Comparison of ENCODE assay signal across 8 mouse cellular contexts in the genomic region with DNA sequence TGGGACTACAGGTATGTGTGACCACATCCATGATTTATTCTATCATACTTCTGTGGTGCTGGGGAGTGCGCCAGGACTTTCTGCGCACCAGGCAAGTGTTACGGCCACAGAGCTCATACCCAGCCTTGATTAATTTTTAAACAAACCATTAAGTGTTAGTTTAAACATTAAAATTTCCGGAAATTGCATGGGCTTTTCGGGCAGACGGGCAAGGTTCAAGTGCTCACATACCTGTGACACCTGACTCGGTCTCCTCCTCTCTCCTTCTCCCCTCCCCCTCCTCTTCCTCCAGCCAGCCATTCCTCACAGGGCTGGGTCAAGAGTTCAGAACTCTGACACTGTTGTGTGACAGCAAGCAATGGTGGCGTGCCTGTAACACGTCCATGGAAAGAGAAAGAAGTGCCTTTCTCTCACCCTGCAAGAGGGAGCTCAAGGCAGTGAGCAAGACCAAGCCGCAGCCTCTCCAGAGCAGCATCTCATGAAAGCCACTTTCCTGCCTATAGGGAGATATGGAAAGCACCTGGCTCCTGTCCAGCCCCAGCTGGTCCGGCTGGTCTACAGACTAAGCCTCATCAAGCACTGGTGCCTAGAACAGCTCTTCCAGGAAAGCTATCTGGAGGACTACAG. TPM values are rescaled to one million over a fixed set of nuclear protein-coding genes. Genes with fewer than 3 reads are reported as not detected.
DNase-seq lines count a peak whose midpoint lies in the region; ATAC-seq and TF ChIP-seq lines count a peak whose summit lies in the region.

No protein-coding gene starts in this region.

- TF ChIP-seq POLR2A in limb, embryonic 14.5 days (IDR thresholded peaks at IDR 0.05; ENCODE audit: borderline replicate concordance, extremely low read depth, insufficient read depth, insufficient read length) = no peak

- peaks cover 5% of the 10 kb centered on the region; the same call in 1 of the 2 replicates for H3K4me1 ChIP-seq in liver, embryonic 15.5 days (replicated peaks)
- no peaks in the 10 kb centered on the region for H3K4me1 ChIP-seq in liver, embryonic 11.5 days (replicated peaks; ENCODE audit: control insufficient read depth, insufficient read depth, low read length)
- peaks cover 6% of the 10 kb centered on the region; the same call in 1 of the 2 replicates for H3K4me1 ChIP-seq in limb, embryonic 14.5 days (ENCODE audit: control insufficient read depth, insufficient read depth, low read length)
- H3K4me1 ChIP-seq in stomach, embryonic 16.5 days (ENCODE audit: control insufficient read depth, insufficient read depth, low read length) = peaks cover 7% of the 10 kb centered on the region

- no peaks in the 10 kb centered on the region for H3K36me3 ChIP-seq in liver, embryonic 15.5 days (replicated peaks)
- H3K36me3 ChIP-seq in liver, embryonic 11.5 days (ENCODE audit: control insufficient read depth, insufficient read depth, low read length) = no peaks in the 10 kb centered on the region
- H3K36me3 ChIP-seq in limb, embryonic 14.5 days (ENCODE audit: control insufficient read depth, insufficient read depth, low read length) = no peaks in the 10 kb centered on the region
- no peaks in the 10 kb centered on the region for H3K36me3 ChIP-seq in stomach, embryonic 16.5 days (ENCODE audit: control insufficient read depth, insufficient read depth, low read length)

- no peak overlapping the region for H3K27ac ChIP-seq in liver, embryonic 15.5 days (replicated peaks)
- H3K27ac ChIP-seq in liver, embryonic 11.5 days (ENCODE audit: low read depth, low read length) = no peak overlapping the region
- no peak overlapping the region for H3K27ac ChIP-seq in limb, embryonic 14.5 days (replicated peaks; ENCODE audit: low read depth, low read length)
- peak overlapping the region; percentile 56 for H3K27ac ChIP-seq in stomach, embryonic 16.5 days (ENCODE audit: low read length)

- H3K27me3 ChIP-seq in liver, embryonic 15.5 days = peaks cover 6% of the 10 kb centered on the region; the same call in 1 of the 2 replicates
- H3K27me3 ChIP-seq in liver, embryonic 11.5 days (replicated peaks; ENCODE audit: control insufficient read depth, insufficient read depth, low read length) = no peaks in the 10 kb centered on the region
- no peaks in the 10 kb centered on the region for H3K27me3 ChIP-seq in limb, embryonic 14.5 days (ENCODE audit: control insufficient read depth, insufficient read depth, low read length)
- H3K27me3 ChIP-seq in stomach, embryonic 16.5 days (ENCODE audit: control insufficient read depth, insufficient read depth, low read length) = no peaks in the 10 kb centered on the region

- H3K4me2 ChIP-seq in liver, embryonic 15.5 days = peak overlapping the region; percentile 25
- H3K4me2 ChIP-seq in liver, embryonic 11.5 days = no peak overlapping the region
- H3K4me2 ChIP-seq in limb, embryonic 14.5 days (replicated peaks; ENCODE audit: low read depth, low read length, severe bottlenecking) = no peak overlapping the region
- H3K4me2 ChIP-seq in stomach, embryonic 16.5 days (ENCODE audit: low read depth, low read length) = peak overlapping the region; percentile 31

- H3K9me3 ChIP-seq in liver, embryonic 15.5 days (replicated peaks) = no peaks in the 10 kb centered on the region
- H3K9me3 ChIP-seq in liver, embryonic 11.5 days (ENCODE audit: control insufficient read depth, low read length) = no peaks in the 10 kb centered on the region
- no peaks in the 10 kb centered on the region for H3K9me3 ChIP-seq in limb, embryonic 14.5 days (ENCODE audit: control insufficient read depth, low read length)
- H3K9me3 ChIP-seq in stomach, embryonic 16.5 days (replicated peaks; ENCODE audit: control insufficient read depth, low read length) = peaks cover 4% of the 10 kb centered on the region; the same call in 1 of the 2 replicates

- no peak overlapping the region for H3K9ac ChIP-seq in liver, embryonic 15.5 days
- H3K9ac ChIP-seq in liver, embryonic 11.5 days (ENCODE audit: low read depth, low read length) = no peak overlapping the region
- H3K9ac ChIP-seq in limb, embryonic 14.5 days (ENCODE audit: low read depth, low read length, severe bottlenecking) = no peak overlapping the region
- no peak overlapping the region for H3K9ac ChIP-seq in stomach, embryonic 16.5 days (ENCODE audit: low read length)

- no peak overlapping the region for H3K4me3 ChIP-seq in liver, embryonic 15.5 days (replicated peaks)
- no peak overlapping the region for H3K4me3 ChIP-seq in liver, embryonic 11.5 days (ENCODE audit: low read depth, low read length)
- no peak overlapping the region for H3K4me3 ChIP-seq in limb, embryonic 14.5 days (replicated peaks; ENCODE audit: low read length)
- H3K4me3 ChIP-seq in stomach, embryonic 16.5 days (replicated peaks; ENCODE audit: low read length) = no peak overlapping the region

- DNase-seq in cerebellum, postnatal 25 days = peak; percentile 24 to 53
- no peak for DNase-seq in liver, embryonic 11.5 days (ENCODE audit: low spot score)
- DNase-seq in limb, embryonic 14.5 days (ENCODE audit: low spot score) = peak; percentile 55
- DNase-seq in thymus, postnatal 25 days = no peak
- DNase-seq in cerebellum, adult 9-11 months = no peak

- no peak for ATAC-seq in cerebellum, adult (ENCODE audit: insufficient number of reproducible peaks, low FRiP score, low TSS enrichment)
- peak; percentile 47; the same call in 1 of the 2 replicates for ATAC-seq in liver, embryonic 15.5 days (ENCODE audit: insufficient read depth)
- no peak for ATAC-seq in liver, embryonic 11.5 days (replicated peaks; ENCODE audit: low FRiP score)
- no peak for ATAC-seq in limb, embryonic 14.5 days (ENCODE audit: low FRiP score, low read depth)
- peak; percentile 82 for ATAC-seq in stomach, embryonic 16.5 days (ENCODE audit: insufficient read depth, low FRiP score)

- WGBS in liver, embryonic 15.5 days (ENCODE audit: insufficient replicate concordance) = 61% methylated on average over 11 of the region's 11 CpGs
- WGBS in liver, embryonic 11.5 days = 74% methylated on average over 11 of the region's 11 CpGs
- WGBS in limb, embryonic 14.5 days = 57% methylated on average over 11 of the region's 11 CpGs
- WGBS in stomach, embryonic 16.5 days = 24% methylated on average over 11 of the region's 11 CpGs

RNA-seq across cellular contexts. Expression of a gene that starts 13.0 kb away (rescaled TPM):
- 0.23 TPM in 1 of 2 replicates, not detected in the other for polyA plus RNA-seq in liver, embryonic 15.5 days (2015; fragmentation: Nextera tagmentation; extraction: Ambion mirVana)
- polyA plus RNA-seq in liver, embryonic 11.5 days (2014; fragmentation: Nextera tagmentation; extraction: Ambion mirVana) = 0.18 and 0.36 TPM in 2 replicates
- polyA plus RNA-seq in limb, embryonic 14.5 days (2012; rRNA removed) = 1.4 and 1.6 TPM in 2 replicates
- 0.95 and 1.2 TPM in 2 replicates for polyA plus RNA-seq in limb, embryonic 14.5 days (2014; fragmentation: Nextera tagmentation; extraction: Ambion mirVana)
- 2.9 and 5.0 TPM in 2 replicates for polyA plus RNA-seq in stomach, embryonic 16.5 days (2015; fragmentation: Nextera tagmentation; extraction: Ambion mirVana)

RNA-seq across cellular contexts. Expression of a gene that starts 53.7 kb away (rescaled TPM):
- 28.3 and 30.7 TPM in 2 replicates for polyA plus RNA-seq in liver, embryonic 15.5 days (2015; fragmentation: Nextera tagmentation; extraction: Ambion mirVana)
- 51.4 and 57.3 TPM in 2 replicates for polyA plus RNA-seq in liver, embryonic 11.5 days (2014; fragmentation: Nextera tagmentation; extraction: Ambion mirVana)
- 41.2 and 44.5 TPM in 2 replicates for polyA plus RNA-seq in limb, embryonic 14.5 days (2012; rRNA removed)
- 65.5 and 75.4 TPM in 2 replicates for polyA plus RNA-seq in limb, embryonic 14.5 days (2014; fragmentation: Nextera tagmentation; extraction: Ambion mirVana)
- 70.3 and 71.5 TPM in 2 replicates for polyA plus RNA-seq in stomach, embryonic 16.5 days (2015; fragmentation: Nextera tagmentation; extraction: Ambion mirVana)

RNA-seq across cellular contexts. Expression of a gene that starts 53.9 kb away (rescaled TPM):
- 56.9 and 58.3 TPM in 2 replicates for polyA plus RNA-seq in liver, embryonic 15.5 days (2015; fragmentation: Nextera tagmentation; extraction: Ambion mirVana)
- 187 and 214 TPM in 2 replicates for polyA plus RNA-seq in liver, embryonic 11.5 days (2014; fragmentation: Nextera tagmentation; extraction: Ambion mirVana)
- polyA plus RNA-seq in limb, embryonic 14.5 days (2012; rRNA removed) = 92.7 and 96.2 TPM in 2 replicates
- polyA plus RNA-seq in limb, embryonic 14.5 days (2014; fragmentation: Nextera tagmentation; extraction: Ambion mirVana) = 132 and 150 TPM in 2 replicates
- polyA plus RNA-seq in stomach, embryonic 16.5 days (2015; fragmentation: Nextera tagmentation; extraction: Ambion mirVana) = 128 and 131 TPM in 2 replicates

Comparison
In these comparisons a context has a peak if more than half of its experiments do, and no peak if none do; other contexts are left out.
1. DNase-seq: peak in cerebellum, postnatal 25 days (2 of 2) and limb, embryonic 14.5 days (single experiment); none in liver, embryonic 11.5 days (single experiment), thymus, postnatal 25 days (single experiment) and cerebellum, adult 9-11 months (single experiment).
2. ATAC-seq: peak in liver, embryonic 15.5 days (single experiment) and stomach, embryonic 16.5 days (single experiment); none in cerebellum, adult (single experiment), liver, embryonic 11.5 days (single experiment) and limb, embryonic 14.5 days (single experiment).
3. H3K4me2 ChIP-seq: peak in liver, embryonic 15.5 days (single experiment) and stomach, embryonic 16.5 days (single experiment); none in liver, embryonic 11.5 days (single experiment) and limb, embryonic 14.5 days (single experiment).